Mouse (Mus musculus): ENCODE measurements around the gene Lmbr1l.

The Lmbr1l gene

DNA sequence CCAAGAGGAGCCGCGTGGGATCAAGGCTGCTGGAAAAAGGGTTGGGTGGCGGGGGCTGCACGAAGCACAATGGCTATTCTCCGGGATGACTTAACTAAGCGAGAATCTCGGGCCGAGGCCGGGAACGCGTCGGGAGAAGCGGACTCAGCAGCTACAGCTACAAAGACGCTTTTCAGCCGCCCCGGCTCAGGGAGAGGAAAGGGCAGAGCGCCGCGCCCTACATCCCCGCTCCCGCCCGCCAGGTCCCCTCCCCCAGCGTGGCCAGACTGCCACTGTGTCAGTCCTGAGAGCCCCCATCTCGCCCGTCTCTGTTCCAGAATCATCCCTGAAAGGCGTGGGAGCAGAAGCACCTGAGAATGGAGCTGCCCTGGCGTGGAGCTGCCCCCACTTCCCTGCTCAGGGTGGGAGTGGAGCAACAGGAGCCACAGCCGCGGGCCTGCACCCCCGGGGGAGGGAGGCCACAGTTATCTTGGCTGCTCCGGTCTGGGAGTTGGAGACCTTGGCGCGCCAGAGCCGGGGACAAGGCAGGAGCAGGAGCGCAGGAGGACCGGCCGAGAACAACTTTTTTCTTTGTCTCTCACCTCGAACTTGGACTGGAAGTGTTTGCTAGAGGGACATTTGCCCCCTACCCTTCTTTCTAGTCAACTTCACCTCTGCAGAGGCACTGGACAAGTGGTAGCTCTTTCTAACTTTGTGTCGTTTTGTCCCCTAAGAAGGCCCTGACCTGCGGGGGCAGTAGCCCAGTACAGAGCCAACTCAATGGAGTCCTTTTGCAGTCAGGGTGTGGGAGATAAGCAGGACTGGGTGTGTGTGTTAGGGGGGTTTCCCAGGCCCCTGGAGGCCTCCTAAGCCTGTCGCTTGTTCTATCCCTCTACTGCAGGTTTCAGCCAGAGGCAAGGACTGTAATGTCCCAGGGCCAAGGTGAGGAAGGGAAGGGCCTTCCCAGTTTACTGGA, 22.1 kb downstream of the Lmbr1l start:
- no peak for DNase-seq (ENCODE audit: low spot score)

DNA sequence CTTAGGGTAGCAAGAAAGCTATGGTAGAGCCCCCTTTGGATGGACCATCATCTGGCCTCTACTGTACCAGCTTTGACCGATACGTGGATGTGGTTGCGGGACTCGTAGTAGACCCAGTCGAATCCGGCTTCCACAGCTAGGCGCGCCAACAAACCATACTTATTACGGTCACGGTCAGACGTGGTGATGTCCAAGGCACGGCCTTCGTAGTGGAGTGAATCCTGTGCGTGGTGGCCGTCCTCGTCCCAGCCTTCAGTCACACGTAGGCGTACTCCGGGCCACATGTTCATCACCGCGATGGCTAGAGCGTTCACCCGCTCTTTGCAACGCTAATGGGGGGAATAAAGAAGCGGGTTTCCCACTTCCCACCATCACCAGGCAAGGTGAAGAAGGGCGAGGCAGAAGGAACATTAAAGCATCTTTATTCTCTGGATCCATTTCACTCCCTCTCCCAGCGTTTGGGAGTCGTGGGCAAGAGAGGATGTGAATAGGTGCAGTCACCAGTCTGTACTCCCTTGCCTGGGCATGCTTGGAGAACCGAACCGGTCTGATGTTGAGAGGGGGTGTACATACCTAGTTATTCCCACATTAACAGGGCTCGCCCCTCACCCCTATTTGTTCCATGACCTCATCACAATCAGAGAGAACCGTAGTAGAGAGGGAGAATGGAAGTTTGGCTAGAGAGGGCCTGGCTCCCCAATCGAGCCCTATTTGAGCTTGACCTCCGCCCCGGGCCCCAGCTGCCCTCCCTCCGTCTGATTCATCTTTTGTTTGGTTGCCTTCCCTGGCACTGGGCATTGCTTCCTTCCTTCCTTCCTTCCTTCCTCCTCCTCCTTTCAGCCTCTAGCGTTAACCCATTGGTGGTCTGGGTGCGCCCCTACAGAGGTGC, 23.0 kb downstream of the Lmbr1l start:
- DNase-seq (ENCODE audit: low spot score): no peak

DNA sequence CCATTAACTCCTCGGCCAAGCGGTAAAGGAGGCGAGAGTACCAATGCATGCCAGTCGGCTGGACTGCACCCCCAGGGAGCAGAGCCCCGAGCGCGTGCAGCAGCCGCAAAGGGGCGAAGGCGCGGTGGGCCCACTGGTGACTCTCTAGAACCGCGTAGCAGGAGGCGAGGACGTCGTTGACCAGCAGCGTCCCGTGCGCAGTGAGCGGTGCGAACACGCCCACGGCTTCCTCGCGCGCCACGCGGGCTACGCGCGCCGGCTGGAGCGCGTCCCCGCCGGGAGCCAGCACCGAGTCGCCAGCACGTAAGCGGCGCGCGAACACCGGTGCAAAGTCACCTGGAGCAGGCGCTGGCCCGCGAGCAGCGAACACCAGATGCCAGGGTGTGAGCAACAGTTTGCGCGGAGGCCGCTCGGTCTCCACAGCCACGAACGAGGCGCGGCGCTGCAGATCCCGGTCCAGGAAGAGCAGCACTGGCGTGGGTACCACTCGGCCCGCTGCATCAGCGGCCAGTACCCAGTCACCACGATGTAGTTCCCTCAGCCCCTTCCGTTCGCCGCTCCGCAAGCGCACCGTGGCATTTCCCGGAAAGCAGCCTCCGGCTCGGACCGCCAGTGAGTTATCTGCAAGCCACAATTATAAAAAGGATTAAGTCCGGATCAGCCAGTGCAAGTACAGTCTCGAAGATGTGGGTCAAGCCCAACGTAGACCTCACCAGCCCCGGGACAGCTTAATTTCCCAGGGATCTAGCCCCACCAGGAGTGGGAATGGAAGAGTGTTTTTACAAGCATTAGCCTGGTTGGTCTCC, 23.9 kb downstream of the Lmbr1l start, which contains the start of gene Rhebl1:
Rhebl1 (minus strand) TSS at position 601 of the 806 bp plus-strand sequence.
- no peak for DNase-seq (ENCODE audit: low spot score)

- DNase-seq (ENCODE audit: low spot score): no peak
These were observed 25.0 kb downstream of the Lmbr1l start for GRCm38 (mm10) chr15:98893036-98893435.

DNA sequence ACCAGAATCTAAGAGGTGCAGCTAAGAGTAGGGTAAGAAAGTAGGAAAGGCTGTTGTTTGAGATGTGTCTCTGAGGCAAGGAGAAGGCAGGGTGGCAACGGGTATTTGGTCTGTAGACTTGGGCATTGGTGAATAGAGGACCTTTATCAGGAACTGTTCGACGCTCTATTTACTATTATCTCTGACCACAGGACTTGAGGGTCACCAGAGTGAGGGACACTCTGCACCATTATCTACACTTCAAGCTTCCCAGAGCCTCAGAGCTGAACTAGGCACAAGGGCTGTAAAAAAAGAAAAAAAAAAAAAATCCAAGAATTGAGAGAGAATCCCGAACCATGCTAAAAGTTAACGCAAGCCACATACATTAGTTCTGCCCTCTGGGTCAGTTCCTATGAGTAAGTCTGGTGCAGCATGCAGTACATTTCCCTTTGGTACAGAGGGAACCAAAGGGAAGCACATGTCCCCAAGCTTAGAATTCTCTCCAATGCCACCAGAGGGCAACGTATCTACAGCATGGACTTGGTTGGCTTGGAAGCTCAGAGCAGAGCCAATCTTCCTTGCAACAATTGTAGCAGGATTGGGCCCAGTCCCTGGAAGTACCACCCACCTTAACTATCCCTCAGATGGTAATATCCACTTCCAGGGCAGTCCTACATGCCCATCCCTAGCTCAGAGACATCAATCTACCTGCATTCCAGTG, 26.0 kb downstream of the Lmbr1l start:
- DNase-seq (ENCODE audit: low spot score): peak; percentile 59

DNA sequence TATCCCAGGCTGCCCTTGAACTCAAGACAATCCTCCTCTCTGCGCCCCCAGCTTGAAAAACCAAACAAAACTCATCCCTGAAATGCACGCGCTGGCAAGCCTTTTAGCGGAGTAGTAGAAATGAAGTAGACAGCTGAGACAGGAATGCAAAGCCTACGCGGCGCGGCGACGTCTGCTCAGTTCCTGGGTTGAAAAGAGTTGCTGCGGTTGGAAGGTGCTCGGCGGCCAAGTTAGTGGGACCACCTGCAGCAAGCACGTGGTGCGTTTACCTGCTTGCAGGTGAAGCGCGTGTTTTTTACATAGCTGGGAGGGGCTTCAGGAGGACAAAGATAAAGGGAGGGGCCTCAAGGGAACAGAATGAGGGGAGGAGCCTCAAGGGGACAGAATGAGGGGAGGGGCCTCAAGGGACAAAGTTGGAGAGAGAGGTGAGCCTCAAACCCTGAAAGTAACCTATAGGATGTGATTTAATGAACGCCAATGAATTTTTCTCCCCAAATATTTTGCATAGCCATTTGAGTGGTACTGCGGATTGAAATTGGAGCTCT, 26.8 kb downstream of the Lmbr1l start:
- DNase-seq (ENCODE audit: low spot score): no peak

DNA sequence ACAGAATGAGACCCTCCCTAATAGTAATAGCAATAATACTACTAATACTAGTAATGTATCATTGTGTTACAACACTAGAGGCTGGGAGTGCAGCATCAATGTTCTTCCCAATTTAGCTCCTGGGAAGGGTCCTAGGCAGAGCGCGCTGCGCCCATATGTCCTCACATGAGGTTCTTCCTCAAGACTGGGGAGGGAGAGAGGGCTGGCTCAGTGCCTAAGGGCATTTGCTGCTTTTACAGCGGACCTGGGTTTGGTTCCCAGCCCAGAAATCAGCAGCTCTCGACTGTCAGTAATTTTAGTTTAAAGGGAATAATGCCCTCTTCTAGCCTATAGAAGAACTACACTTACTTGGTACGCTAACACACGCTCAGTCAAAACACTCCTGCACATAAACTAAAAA, 30.5 kb downstream of the Lmbr1l start:
- no peak for DNase-seq (ENCODE audit: low spot score)

DNA sequence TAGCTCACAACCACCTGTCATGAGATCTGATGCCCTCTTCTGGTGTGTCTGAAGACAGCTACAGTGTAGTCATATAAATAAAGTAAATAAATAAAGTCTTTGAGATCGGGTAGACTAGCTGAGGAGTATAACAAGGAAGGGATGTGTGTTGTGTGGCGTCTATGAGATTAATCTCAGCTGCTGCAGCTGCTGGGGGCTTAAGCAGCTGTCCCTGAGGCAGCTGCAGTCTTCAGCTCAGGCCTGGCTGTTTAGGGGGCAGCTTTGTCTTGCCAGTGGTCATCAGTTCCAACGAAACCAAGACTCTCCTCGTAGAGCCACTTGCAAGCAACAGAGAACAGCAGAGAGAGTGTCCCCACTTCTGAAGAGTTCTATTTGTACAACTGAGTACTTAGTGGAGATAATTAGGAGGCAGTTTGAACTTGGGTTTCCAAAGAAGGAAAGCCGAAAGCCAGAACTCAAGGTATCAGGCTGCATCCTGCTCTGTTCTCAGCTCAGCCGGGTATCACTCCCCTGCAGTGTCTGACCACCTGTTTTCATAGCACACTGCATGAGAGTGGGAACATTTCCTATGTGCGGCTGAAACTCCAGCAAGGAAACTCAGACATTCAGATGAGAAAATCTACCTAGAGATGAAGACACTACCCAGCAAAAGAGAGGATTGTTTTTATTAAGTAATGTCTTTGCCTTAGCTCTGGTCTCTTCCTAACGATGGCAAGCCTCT, 31.2 kb downstream of the Lmbr1l start:
- no peak for DNase-seq (ENCODE audit: low spot score)

- no peak for DNase-seq (ENCODE audit: low spot score)
These were observed 33.9 kb downstream of the Lmbr1l start for GRCm38 (mm10) chr15:98884106-98884505.

DNA sequence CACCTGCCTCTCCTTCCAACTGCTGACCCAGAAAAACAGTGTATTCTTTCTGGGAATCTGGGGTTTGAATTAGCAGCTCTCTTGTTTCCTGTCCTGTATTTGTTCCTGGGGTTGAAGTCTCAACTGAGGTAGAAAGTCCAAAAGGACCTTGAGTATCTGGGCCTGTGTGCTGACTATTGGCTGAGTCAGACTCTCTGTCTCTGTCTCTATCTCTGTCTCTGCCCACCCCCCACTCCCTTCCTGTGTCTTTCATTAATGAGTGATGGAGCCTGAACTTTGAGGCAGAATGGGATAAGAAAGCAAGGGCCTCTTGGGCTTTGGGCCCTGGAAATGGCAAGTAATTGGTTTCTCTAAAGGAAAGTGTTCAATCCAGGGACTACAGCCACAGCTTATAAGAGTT, 34.4 kb downstream of the Lmbr1l start:
- no peak for DNase-seq (ENCODE audit: low spot score)

DNA sequence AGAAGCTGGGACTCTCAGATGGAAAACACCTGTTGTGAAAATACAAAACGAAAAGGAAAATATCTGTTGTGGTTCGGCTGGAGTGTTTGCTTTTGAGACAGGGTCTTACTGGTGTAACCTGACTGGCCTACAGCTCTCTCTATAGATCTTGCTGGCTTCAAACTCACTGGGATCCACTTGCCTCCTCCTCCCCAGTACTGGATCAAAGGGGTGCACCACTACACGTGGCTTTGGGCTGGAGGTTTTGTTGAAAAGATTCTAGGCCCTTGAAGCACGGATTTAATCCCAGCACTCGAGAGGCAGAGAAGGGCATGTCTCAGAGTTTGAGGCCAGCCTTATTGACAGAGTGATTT, 36.4 kb downstream of the Lmbr1l start:
- DNase-seq (ENCODE audit: low spot score): no peak

- peak; percentile 81 for DNase-seq (ENCODE audit: low spot score)
These were observed 36.9 kb downstream of the Lmbr1l start for GRCm38 (mm10) chr15:98880978-98881655.

- DNase-seq (ENCODE audit: low spot score): peak; percentile 73
These were observed 40.7 kb downstream of the Lmbr1l start for GRCm38 (mm10) chr15:98877331-98877730.

- DNase-seq (ENCODE audit: low spot score): peak; percentile 87
These were observed 45.8 kb downstream of the Lmbr1l start for GRCm38 (mm10) chr15:98871916-98872888.

GRCm38 (mm10) chr15:98871070-98871915, 46.7 kb downstream of the Lmbr1l start, which contains the start of gene Kmt2d:
Kmt2d (minus strand) TSS chr15:98871204.
- DNase-seq (ENCODE audit: low spot score): no peak

- DNase-seq (ENCODE audit: low spot score): no peak
These were observed 47.6 kb downstream of the Lmbr1l start for GRCm38 (mm10) chr15:98870179-98871069.

Data from layer of hippocampus, adult 9-10 months (tissue).